Mouse (Mus musculus) spleen, adult 2 months (tissue): ENCODE measurements at regions not wholly inside any gene's neighbourhood (a gene's known extent, or its start where the extent isn't known, plus 50 kb on each side); places are given as distances from the start of the nearest gene placed in this dataset.

Source experiments
- CTCF ChIP-seq: fragments of 200-500 bp; IDR thresholded peaks from 2 replicates; pipeline ENCODE4 v1.5.1; 2011; ENCODE audit warnings: mild to moderate bottlenecking, inconsistent platforms; ENCODE audit not compliant: insufficient read depth, insufficient read length, insufficient replicate concordance; ENCODE audit errors: extremely low read depth
- POLR2A ChIP-seq: fragments of 200-500 bp; IDR thresholded peaks from 2 replicates; pipeline ENCODE4 v1.6.1; 2011; ENCODE audit warnings: low read depth, low read length, inconsistent platforms

DNA sequence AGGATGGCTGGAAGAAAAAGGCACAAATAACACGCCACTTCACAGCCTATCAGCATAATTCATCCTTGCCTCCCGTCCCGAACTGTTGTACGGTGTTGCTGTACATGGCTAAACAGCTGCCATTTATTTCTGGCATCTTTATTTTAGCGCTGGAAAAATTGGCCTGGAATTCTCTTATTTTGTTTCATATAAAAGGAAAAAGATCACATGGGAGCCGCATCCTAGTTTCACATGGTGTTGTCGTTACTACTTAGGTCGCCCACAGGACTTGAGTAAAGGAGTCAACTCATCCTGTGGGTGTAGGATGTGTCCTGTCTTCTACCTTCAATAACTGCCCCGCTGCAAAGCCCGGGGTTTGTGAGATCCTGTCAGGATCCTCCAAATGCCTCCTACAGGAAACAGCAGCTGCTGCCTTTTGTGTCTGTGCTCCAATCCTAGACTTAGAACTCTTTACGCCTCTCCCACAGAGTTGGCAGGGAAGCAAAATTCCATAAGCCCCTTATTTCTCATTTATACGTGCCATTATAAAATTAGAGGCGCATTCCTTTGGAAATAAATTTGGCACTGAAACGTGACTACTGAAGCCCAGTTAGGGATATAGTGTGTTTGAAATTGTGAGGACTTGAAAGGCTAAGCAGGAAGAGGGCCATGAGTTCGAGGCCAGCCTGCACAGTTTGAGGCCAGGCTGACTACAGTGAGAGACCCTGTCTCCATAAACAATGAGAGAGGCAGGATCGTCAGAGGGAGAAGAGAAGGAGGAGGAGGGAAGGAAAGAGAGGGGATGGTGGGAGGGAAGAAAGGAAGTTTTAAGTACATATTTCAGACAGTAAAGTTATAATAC lies 446.3 kb upstream of the Jarid2 start:
- TF ChIP-seq CTCF, result no peak
- TF ChIP-seq POLR2A, result no peak
